Mouse (Mus musculus) cerebellum, adult 9-10 months (tissue): Measurements from ENCODE around the gene F2.
"Not testable (repeated sequence)": the region's sequence is repeated elsewhere in the genome, so short reads cannot be mapped to it uniquely, and the experiment has no call there.

Experiments
- DNase-seq: peaks from one replicate; pipeline ENCODE4 v3.0.0; 2022

The F2 gene

GRCm38 (mm10) chr2:91645354-91645753, 9.1 kb upstream of the F2 start:
- no peak for DNase-seq

GRCm38 (mm10) chr2:91644021-91644420, 7.8 kb upstream of the F2 start:
- no peak for DNase-seq

GRCm38 (mm10) chr2:91642825-91643415, 6.7 kb upstream of the F2 start:
- no peak for DNase-seq

- DNase-seq = no peak
Measured at GRCm38 (mm10) chr2:91638931-91639330, 2.7 kb upstream of the F2 start.

- no peak for DNase-seq
Measured at GRCm38 (mm10) chr2:91636727-91637338, 619 bp upstream of the F2 start.

- DNase-seq = no peak
Measured at GRCm38 (mm10) chr2:91635486-91635885, 728 bp downstream of the F2 start.

- peak; percentile 55 for DNase-seq
Measured at GRCm38 (mm10) chr2:91634841-91635240, 1.4 kb downstream of the F2 start.

- DNase-seq = no peak
Measured at GRCm38 (mm10) chr2:91633334-91633977, 2.8 kb downstream of the F2 start.

GRCm38 (mm10) chr2:91632316-91632715, 3.9 kb downstream of the F2 start:
- no peak for DNase-seq

- no peak for DNase-seq
Measured at GRCm38 (mm10) chr2:91631826-91632225, 4.4 kb downstream of the F2 start.

GRCm38 (mm10) chr2:91630384-91630783, 5.8 kb downstream of the F2 start:
- no peak for DNase-seq

- DNase-seq = no peak
Measured at GRCm38 (mm10) chr2:91629682-91630081, 6.5 kb downstream of the F2 start.

- no peak for DNase-seq
Measured at GRCm38 (mm10) chr2:91628171-91628570, 8.0 kb downstream of the F2 start.

- DNase-seq = no peak
Measured at GRCm38 (mm10) chr2:91627486-91627885, 8.7 kb downstream of the F2 start.

- DNase-seq = not testable (repeated sequence)
Measured at GRCm38 (mm10) chr2:91623366-91623765, 12.8 kb downstream of the F2 start.

GRCm38 (mm10) chr2:91622356-91622755, 13.9 kb downstream of the F2 start:
- DNase-seq = no peak

- not testable (repeated sequence) for DNase-seq
Measured at GRCm38 (mm10) chr2:91609370-91609769, 26.8 kb downstream of the F2 start.

- no peak for DNase-seq
Measured at GRCm38 (mm10) chr2:91602389-91602788, 33.8 kb downstream of the F2 start.

GRCm38 (mm10) chr2:91600475-91600874, 35.7 kb downstream of the F2 start:
- no peak for DNase-seq

- no peak for DNase-seq
Measured at GRCm38 (mm10) chr2:91586242-91586641, 50.0 kb downstream of the F2 start.

- DNase-seq = peak; percentile 24
Measured at GRCm38 (mm10) chr2:91580894-91581293, 55.3 kb downstream of the F2 start.
